Mouse (Mus musculus): ENCODE measurements around the gene Tbccd1.

DNA sequence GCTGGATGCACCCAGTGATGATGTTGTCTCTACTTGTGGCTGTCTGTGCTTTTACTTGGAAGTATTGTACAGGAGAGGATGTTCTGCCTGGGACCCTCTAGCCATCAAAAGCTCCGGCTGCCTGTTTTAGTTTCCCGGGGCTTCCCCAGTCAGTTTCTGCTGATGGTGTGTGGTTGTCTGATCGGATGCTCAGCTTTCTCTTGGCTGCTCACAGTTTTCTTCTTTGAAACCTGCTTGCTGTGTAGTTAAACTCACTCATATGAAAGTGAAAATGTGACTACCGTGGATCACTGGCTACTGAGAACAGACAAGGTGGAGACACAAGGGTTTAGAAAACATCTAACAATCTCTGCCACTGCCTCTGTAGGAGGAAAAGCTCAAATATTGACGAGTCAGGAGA is 26.0 kb upstream of the Tbccd1 start:
- TF ChIP-seq CTCF (IDR thresholded peaks at IDR 0.05; ENCODE audit: low read depth, low read length), result no peak
- TF ChIP-seq POLR2A (IDR thresholded peaks at IDR 0.05; ENCODE audit: extremely low read depth, insufficient read depth, low read length), result no peak
